Mouse (Mus musculus) forebrain, embryonic 12.5 days (tissue): ENCODE measurements around the gene Phlda1. TPM values are rescaled to one million over a fixed set of nuclear protein-coding genes. Genes with fewer than 3 reads are reported as not detected.

Experiments
- ATAC-seq: fragments of 200-750 bp; cut with Nextera tagmentation; 2 replicates; pipeline ENCODE4 v1.8.0; 2017; ENCODE audit warnings: moderate TSS enrichment; ENCODE audit not compliant: low FRiP score
- H3K27ac ChIP-seq: fragments of 300-500 bp; sonication (generic); 2 replicates; pipeline ENCODE4 v1.5.1; 2016; ENCODE audit warnings: mild to moderate bottlenecking
- H3K27me3 ChIP-seq: fragments of 300-500 bp; sonication (generic); 2 replicates; pipeline ENCODE4 v1.6.1; 2016; ENCODE audit warnings: mild to moderate bottlenecking
- H3K36me3 ChIP-seq: fragments of 300-500 bp; sonication (generic); replicated peaks from 2 replicates; pipeline ENCODE4 v1.6.1; 2016; ENCODE audit warnings: mild to moderate bottlenecking
- H3K4me1 ChIP-seq: fragments of 300-500 bp; sonication (generic); 2 replicates; pipeline ENCODE4 v1.6.1; 2016
- H3K4me2 ChIP-seq: fragments of 300-500 bp; sonication (generic); 2 replicates; pipeline ENCODE4 v1.6.1; 2016; ENCODE audit warnings: mild to moderate bottlenecking, moderate library complexity
- H3K4me3 ChIP-seq: fragments of 300-500 bp; sonication (generic); replicated peaks from 2 replicates; pipeline ENCODE4 v1.5.1; 2016; ENCODE audit warnings: mild to moderate bottlenecking
- H3K9ac ChIP-seq: fragments of 300-500 bp; sonication (generic); 2 replicates; pipeline ENCODE4 v1.6.1; 2016; ENCODE audit warnings: mild to moderate bottlenecking
- H3K9me3 ChIP-seq: fragments of 300-500 bp; sonication (generic); 2 replicates; pipeline ENCODE4 v1.6.1; 2016
- WGBS: fragments of 180-500 bp; shearing (Covaris S2); methylation state at CpG from one replicate; pipeline ENCODE4 v1.1.7; 2016; 5-methylcytosine and 5-hydroxymethylcytosine counted together
- polyA plus RNA-seq: library from polyadenylated mRNA; unstranded; fragments of >200 nt; fragmentation: Nextera tagmentation; extraction: Ambion mirVana; gene quantifications from 2 replicates; pipeline ENCODE4 v1.2.1, GENCODE M21; 2016

The Phlda1 gene
- polyA plus RNA-seq, 1 experiment from 2014 or later = 17.8 TPM

GRCm38 (mm10) chr10:111518350-111518749 lies 12.3 kb downstream of the Phlda1 start:
- H3K9ac ChIP-seq = no peak overlapping the region
- WGBS = 87% methylated on average over 4 of the region's 4 CpGs
- no peaks in the 10 kb centered on the region for H3K9me3 ChIP-seq

GRCm38 (mm10) chr10:111519620-111520370 lies 13.7 kb downstream of the Phlda1 start:
- Histone ChIP-seq H3K9me3 (no peaks in the 10 kb centered on the region), H3K27ac (0 out of 2 replicates have a peak overlapping the region, but pooled peaks have one; percentile 6), H3K36me3 (no peaks in the 10 kb centered on the region), H3K9ac (0 out of 2 replicates have a peak overlapping the region, but pooled peaks have one; percentile 0), H3K4me2 (peak overlapping the region; percentile 42), H3K4me3 (peak overlapping the region; percentile 22), H3K27me3 (no peaks in the 10 kb centered on the region), H3K4me1 (peaks cover 21% of the 10 kb centered on the region)
- peak; percentile 72 for ATAC-seq
- 49% methylated on average over 24 of the region's 24 CpGs for WGBS

More at GRCm38 (mm10) chr10:111518350-111518749, 12.3 kb downstream of the Phlda1 start:
- H3K4me3 ChIP-seq = no peak overlapping the region
- no peak for ATAC-seq
- no peaks in the 10 kb centered on the region for H3K36me3 ChIP-seq
- peaks cover 14% of the 10 kb centered on the region for H3K4me1 ChIP-seq
- no peak overlapping the region for H3K4me2 ChIP-seq
- H3K27me3 ChIP-seq = no peaks in the 10 kb centered on the region
- H3K27ac ChIP-seq = no peak overlapping the region

GRCm38 (mm10) chr10:111520621-111521020 lies 14.5 kb downstream of the Phlda1 start:
- Histone ChIP-seq H3K36me3 (no peaks in the 10 kb centered on the region), H3K4me2 (no peak overlapping the region; the same call in 1 of the 2 replicates), H3K4me3 (no peak overlapping the region), H3K27me3 (no peaks in the 10 kb centered on the region), H3K4me1 (peaks cover 21% of the 10 kb centered on the region), H3K9me3 (no peaks in the 10 kb centered on the region), H3K27ac (no peak overlapping the region), H3K9ac (no peak overlapping the region)
- WGBS = 60% methylated on average over 3 of the region's 3 CpGs
- ATAC-seq = no peak

- ATAC-seq = no peak
- no peaks in the 10 kb centered on the region for H3K27me3 ChIP-seq
- H3K36me3 ChIP-seq = no peaks in the 10 kb centered on the region
- no peaks in the 10 kb centered on the region for H3K9me3 ChIP-seq
- WGBS = 73% methylated on average over 4 of the region's 4 CpGs
- no peak overlapping the region for H3K27ac ChIP-seq
- H3K4me1 ChIP-seq = peaks cover 21% of the 10 kb centered on the region
- H3K9ac ChIP-seq = no peak overlapping the region
- H3K4me2 ChIP-seq = no peak overlapping the region
- H3K4me3 ChIP-seq = no peak overlapping the region
Measured at GRCm38 (mm10) chr10:111521636-111522035, 15.6 kb downstream of the Phlda1 start.

GRCm38 (mm10) chr10:111522230-111522629 lies 16.1 kb downstream of the Phlda1 start:
- H3K27ac ChIP-seq = no peak overlapping the region
- no peak overlapping the region for H3K4me2 ChIP-seq
- WGBS = 79% methylated on average over 4 of the region's 4 CpGs
- H3K36me3 ChIP-seq = no peaks in the 10 kb centered on the region
- peaks cover 21% of the 10 kb centered on the region for H3K4me1 ChIP-seq
- ATAC-seq = no peak
- H3K9ac ChIP-seq = no peak overlapping the region
- H3K27me3 ChIP-seq = no peaks in the 10 kb centered on the region
- no peak overlapping the region for H3K4me3 ChIP-seq
- no peaks in the 10 kb centered on the region for H3K9me3 ChIP-seq

- 41% methylated on average over 12 of the region's 12 CpGs for WGBS
- Histone ChIP-seq H3K27ac (no peak overlapping the region), H3K36me3 (no peaks in the 10 kb centered on the region), H3K9me3 (no peaks in the 10 kb centered on the region), H3K4me2 (no peak overlapping the region), H3K27me3 (no peaks in the 10 kb centered on the region), H3K4me3 (no peak overlapping the region), H3K9ac (no peak overlapping the region), H3K4me1 (peaks cover 21% of the 10 kb centered on the region)
- ATAC-seq = no peak
Measured at GRCm38 (mm10) chr10:111523894-111524293, 17.8 kb downstream of the Phlda1 start.

- Histone ChIP-seq H3K4me1 (peaks cover 7% of the 10 kb centered on the region; the same call in 1 of the 2 replicates), H3K9ac (no peak overlapping the region), H3K9me3 (no peaks in the 10 kb centered on the region), H3K27me3 (no peaks in the 10 kb centered on the region), H3K4me3 (no peak overlapping the region), H3K27ac (no peak overlapping the region), H3K36me3 (no peaks in the 10 kb centered on the region), H3K4me2 (no peak overlapping the region)
- no peak for ATAC-seq
- 82% methylated on average over 5 of the region's 5 CpGs for WGBS
Measured at GRCm38 (mm10) chr10:111527057-111527456, 21.0 kb downstream of the Phlda1 start.

- H3K9ac ChIP-seq = no peak overlapping the region
- no peaks in the 10 kb centered on the region for H3K36me3 ChIP-seq
- no peaks in the 10 kb centered on the region for H3K27me3 ChIP-seq
- H3K4me3 ChIP-seq = no peak overlapping the region
- no peak overlapping the region for H3K27ac ChIP-seq
- no peak overlapping the region for H3K4me2 ChIP-seq
- H3K9me3 ChIP-seq = no peaks in the 10 kb centered on the region
- peaks cover 7% of the 10 kb centered on the region; the same call in 1 of the 2 replicates for H3K4me1 ChIP-seq
- 87% methylated on average over 7 of the region's 7 CpGs for WGBS
- ATAC-seq = no peak
Measured at GRCm38 (mm10) chr10:111527613-111528012, 21.5 kb downstream of the Phlda1 start.

GRCm38 (mm10) chr10:111528283-111528682 lies 22.2 kb downstream of the Phlda1 start:
- Histone ChIP-seq H3K4me1 (peaks cover 7% of the 10 kb centered on the region; the same call in 1 of the 2 replicates), H3K9me3 (no peaks in the 10 kb centered on the region), H3K27ac (no peak overlapping the region), H3K27me3 (no peaks in the 10 kb centered on the region), H3K9ac (no peak overlapping the region), H3K4me3 (no peak overlapping the region), H3K36me3 (no peaks in the 10 kb centered on the region), H3K4me2 (no peak overlapping the region)
- ATAC-seq = no peak
- WGBS = 66% methylated on average over 4 of the region's 4 CpGs

GRCm38 (mm10) chr10:111530398-111530797 lies 24.3 kb downstream of the Phlda1 start:
- Histone ChIP-seq H3K9me3 (no peaks in the 10 kb centered on the region), H3K27me3 (no peaks in the 10 kb centered on the region), H3K4me3 (no peak overlapping the region), H3K4me2 (no peak overlapping the region), H3K36me3 (no peaks in the 10 kb centered on the region), H3K27ac (no peak overlapping the region), H3K4me1 (no peaks in the 10 kb centered on the region), H3K9ac (no peak overlapping the region)
- no peak for ATAC-seq
- 94% methylated on average over 7 of the region's 7 CpGs for WGBS

GRCm38 (mm10) chr10:111534691-111535090 lies 28.6 kb downstream of the Phlda1 start:
- Histone ChIP-seq H3K4me3 (no peak overlapping the region), H3K36me3 (no peaks in the 10 kb centered on the region), H3K9ac (no peak overlapping the region), H3K27ac (no peak overlapping the region), H3K4me2 (no peak overlapping the region), H3K27me3 (no peaks in the 10 kb centered on the region), H3K4me1 (peaks cover 8% of the 10 kb centered on the region), H3K9me3 (no peaks in the 10 kb centered on the region)
- 83% methylated on average over 8 of the region's 8 CpGs for WGBS
- ATAC-seq = no peak

GRCm38 (mm10) chr10:111537410-111537809 lies 31.3 kb downstream of the Phlda1 start:
- WGBS = 90% methylated on average over 19 of the region's 19 CpGs
- Histone ChIP-seq H3K27ac (no peak overlapping the region), H3K9me3 (no peaks in the 10 kb centered on the region), H3K9ac (no peak overlapping the region), H3K4me3 (no peak overlapping the region), H3K36me3 (no peaks in the 10 kb centered on the region), H3K4me2 (no peak overlapping the region), H3K27me3 (no peaks in the 10 kb centered on the region), H3K4me1 (peaks cover 10% of the 10 kb centered on the region)
- ATAC-seq = no peak
